Comparison of ENCODE assay signal across 9 mouse cellular contexts in the genomic region with DNA sequence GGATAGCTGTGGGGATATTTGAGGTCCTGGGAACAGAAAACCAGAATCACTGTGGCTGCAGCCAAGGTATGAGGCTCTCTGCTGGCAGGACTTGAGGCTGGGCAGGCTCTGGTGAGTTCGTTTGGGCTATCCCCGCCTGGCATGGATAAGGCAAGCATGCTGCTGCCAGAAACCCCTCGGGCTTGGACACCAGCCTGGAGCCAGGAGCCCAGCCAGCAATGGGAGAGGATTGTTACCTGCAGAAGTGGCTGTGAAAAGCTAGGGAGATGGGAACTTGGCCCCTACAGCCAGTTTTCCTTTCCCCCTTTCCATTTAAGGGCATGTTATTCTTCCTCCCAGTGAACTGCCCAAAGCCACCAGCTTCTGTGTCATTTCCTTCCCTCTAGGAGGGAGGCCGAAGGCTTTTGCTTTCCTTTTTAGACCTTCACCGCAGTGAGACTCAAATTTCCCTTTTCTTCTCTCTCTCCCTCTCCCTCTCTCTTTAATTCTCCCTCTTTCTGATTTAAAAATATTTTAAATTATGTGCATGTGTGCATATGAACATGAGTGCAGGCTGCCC. TPM values are rescaled to one million over a fixed set of nuclear protein-coding genes. Genes with fewer than 3 reads are reported as not detected.
DNase-seq lines count a peak whose midpoint lies in the region; ATAC-seq and TF ChIP-seq lines count a peak whose summit lies in the region.
"Had no signal": no experiment of that assay in that cellular context is flagged by ENCODE, and none has a peak within 500 bp of the region (broad histone marks: within the 10 kb centered on the region; RNA-seq: fewer than 3 reads in every experiment).

No protein-coding gene starts in this region.

- H3K36me3 ChIP-seq in kidney, adult 2 months (ENCODE audit: control insufficient read depth, insufficient read depth, low read length), result no peaks in the 10 kb centered on the region
- H3K36me3 ChIP-seq in embryonic facial prominence, embryonic 15.5 days, result no peaks in the 10 kb centered on the region
- no peaks in the 10 kb centered on the region for H3K36me3 ChIP-seq in limb, embryonic 14.5 days (ENCODE audit: control insufficient read depth, insufficient read depth, low read length)

- 38% methylated on average over 5 of the region's 5 CpGs for WGBS in kidney, adult 2 months
- 2% methylated on average over 5 of the region's 5 CpGs for WGBS in bone marrow, adult 2 months
- WGBS in embryonic facial prominence, embryonic 15.5 days, result 42% methylated on average over 5 of the region's 5 CpGs
- WGBS in limb, embryonic 14.5 days, result 44% methylated on average over 5 of the region's 5 CpGs

- H3K9me3 ChIP-seq in embryonic facial prominence, embryonic 15.5 days (replicated peaks), result no peaks in the 10 kb centered on the region
- H3K9me3 ChIP-seq in limb, embryonic 14.5 days (ENCODE audit: control insufficient read depth, low read length), result no peaks in the 10 kb centered on the region

- H3K27me3 ChIP-seq in kidney, adult 2 months (replicated peaks; ENCODE audit: control insufficient read depth, insufficient read depth, low read length), result no peaks in the 10 kb centered on the region
- no peaks in the 10 kb centered on the region for H3K27me3 ChIP-seq in embryonic facial prominence, embryonic 15.5 days
- no peaks in the 10 kb centered on the region for H3K27me3 ChIP-seq in limb, embryonic 14.5 days (ENCODE audit: control insufficient read depth, insufficient read depth, low read length)

- peaks cover 13% of the 10 kb centered on the region for H3K4me1 ChIP-seq in kidney, adult 2 months (ENCODE audit: control insufficient read depth, insufficient read depth, low read length)
- H3K4me1 ChIP-seq in bone marrow, adult 2 months (ENCODE audit: control insufficient read depth, insufficient read depth, low read length), result peaks cover 3% of the 10 kb centered on the region
- H3K4me1 ChIP-seq in embryonic facial prominence, embryonic 15.5 days, result peaks cover 4% of the 10 kb centered on the region; the same call in 1 of the 2 replicates
- peaks cover 10% of the 10 kb centered on the region; the same call in 1 of the 2 replicates for H3K4me1 ChIP-seq in limb, embryonic 14.5 days (ENCODE audit: control insufficient read depth, insufficient read depth, low read length)

- H3K4me3 ChIP-seq in kidney, adult 2 months (ENCODE audit: insufficient read depth, low read depth, low read length), result no peak overlapping the region
- H3K4me3 ChIP-seq in bone marrow, adult 2 months (replicated peaks; ENCODE audit: control insufficient read depth, low read depth, low read length), result peak overlapping the region; percentile 53
- H3K4me3 ChIP-seq in embryonic facial prominence, embryonic 15.5 days (replicated peaks), result no peak overlapping the region
- no peak overlapping the region for H3K4me3 ChIP-seq in limb, embryonic 14.5 days (replicated peaks; ENCODE audit: low read length)

- no peak for TF ChIP-seq POLR2A in kidney, adult 2 months (IDR thresholded peaks at IDR 0.05; ENCODE audit: low read depth, low read length)
- no peak for TF ChIP-seq POLR2A in bone marrow, adult 2 months (IDR thresholded peaks at IDR 0.05; ENCODE audit: borderline replicate concordance, control insufficient read depth, low read depth, low read length)
- TF ChIP-seq POLR2A in limb, embryonic 14.5 days (IDR thresholded peaks at IDR 0.05; ENCODE audit: borderline replicate concordance, extremely low read depth, insufficient read depth, insufficient read length), result no peak

- H3K4me2 ChIP-seq in embryonic facial prominence, embryonic 15.5 days (replicated peaks), result no peak overlapping the region
- H3K4me2 ChIP-seq in limb, embryonic 14.5 days (replicated peaks; ENCODE audit: low read depth, low read length, severe bottlenecking), result no peak overlapping the region

- H3K9ac ChIP-seq in embryonic facial prominence, embryonic 15.5 days, result no peak overlapping the region
- H3K9ac ChIP-seq in limb, embryonic 14.5 days (ENCODE audit: low read depth, low read length, severe bottlenecking), result 0 out of 2 replicates have a peak overlapping the region, but pooled peaks have one; percentile 8
- H3K9ac ChIP-seq: liver, embryonic 14.5 days had no signal

- TF ChIP-seq CTCF in kidney, adult 2 months (conservative IDR thresholded peaks at IDR 0.05; ENCODE audit: insufficient read depth, insufficient read length, low read depth, low read length), result no peak
- no peak for TF ChIP-seq CTCF in bone marrow, adult 2 months (IDR thresholded peaks at IDR 0.05; ENCODE audit: control insufficient read depth, insufficient read depth, low read length)

- peak overlapping the region; percentile 69; the same call in 1 of the 2 replicates for H3K27ac ChIP-seq in kidney, adult 2 months (ENCODE audit: insufficient read depth, low read depth, low read length)
- H3K27ac ChIP-seq in bone marrow, adult 2 months (ENCODE audit: control insufficient read depth, insufficient read depth, low read depth, low read length, poor library complexity), result peak overlapping the region; percentile 89
- no peak overlapping the region for H3K27ac ChIP-seq in embryonic facial prominence, embryonic 15.5 days (replicated peaks)
- peak overlapping the region; percentile 65; the same call in 1 of the 2 replicates for H3K27ac ChIP-seq in limb, embryonic 14.5 days (replicated peaks; ENCODE audit: low read depth, low read length)
- H3K27ac ChIP-seq: liver, embryonic 14.5 days had no signal

- 0 out of 2 replicates have a peak, but pooled peaks have one; percentile 10 for ATAC-seq in embryonic facial prominence, embryonic 15.5 days (ENCODE audit: insufficient number of reproducible peaks, low FRiP score, low TSS enrichment, low read depth)
- no peak for ATAC-seq in limb, embryonic 14.5 days (ENCODE audit: low FRiP score, low read depth)

- DNase-seq in kidney, adult 2 months, result peak; percentile 61
- no peak for DNase-seq in kidney, postnatal 4 days
- DNase-seq in limb, embryonic 14.5 days (ENCODE audit: low spot score), result peak; percentile 12
- no peak for DNase-seq in embryo, embryonic 11 days
- DNase-seq in gastrocnemius, adult 8-10 months (ENCODE audit: low spot score in 2 of 2), result no peak
- no peak for DNase-seq in spleen, adult 12 weeks (ENCODE audit: low spot score)

RNA-seq across cellular contexts. Expression of a gene that starts 15.2 kb away (rescaled TPM):
- 160 and 166 TPM in 2 replicates for polyA plus RNA-seq in kidney, adult 2 months (2012; rRNA removed)
- not detected in 2 replicates for polyA plus RNA-seq in bone marrow, adult 2 months (2011; ENCODE audit: insufficient read depth, insufficient read length, low replicate concordance, missing spikeins)
- 10.9 and 14.2 TPM in 2 replicates for polyA plus RNA-seq in embryonic facial prominence, embryonic 15.5 days (2015; fragmentation: Nextera tagmentation; extraction: Ambion mirVana)
- 1.6 and 2.1 TPM in 2 replicates for polyA plus RNA-seq in limb, embryonic 14.5 days (2012; rRNA removed)
- 0.95 and 3.6 TPM in 2 replicates for polyA plus RNA-seq in limb, embryonic 14.5 days (2014; fragmentation: Nextera tagmentation; extraction: Ambion mirVana)
- 1 to 10 TPM in 2 of 4 experiments, under 1 TPM in 1, not detected in 1; 0.92 to 2.5 (median 1.8) TPM for total RNA-seq in gastrocnemius, adult 8-10 months (2022)

RNA-seq across cellular contexts. Expression of a gene that starts 34.2 kb away (rescaled TPM):
- 0.87 and 3.7 TPM in 2 replicates for polyA plus RNA-seq in kidney, adult 2 months (2012; rRNA removed)
- polyA plus RNA-seq in bone marrow, adult 2 months (2011; ENCODE audit: insufficient read depth, insufficient read length, low replicate concordance, missing spikeins), result 0.57 TPM in 1 of 2 replicates, not detected in the other
- polyA plus RNA-seq in embryonic facial prominence, embryonic 15.5 days (2015; fragmentation: Nextera tagmentation; extraction: Ambion mirVana), result not detected in 2 replicates
- polyA plus RNA-seq in limb, embryonic 14.5 days (2012; rRNA removed), result not detected in 2 replicates
- 0.14 TPM in 1 of 2 replicates, not detected in the other for polyA plus RNA-seq in limb, embryonic 14.5 days (2014; fragmentation: Nextera tagmentation; extraction: Ambion mirVana)
- not detected for total RNA-seq in gastrocnemius, adult 8-10 months (2022)

RNA-seq across cellular contexts. Expression of a gene that starts 44.8 kb away (rescaled TPM):
- polyA plus RNA-seq in kidney, adult 2 months (2012; rRNA removed), result 76.2 and 77.2 TPM in 2 replicates
- polyA plus RNA-seq in bone marrow, adult 2 months (2011; ENCODE audit: insufficient read depth, insufficient read length, low replicate concordance, missing spikeins), result 32.9 and 36.3 TPM in 2 replicates
- 118 and 120 TPM in 2 replicates for polyA plus RNA-seq in embryonic facial prominence, embryonic 15.5 days (2015; fragmentation: Nextera tagmentation; extraction: Ambion mirVana)
- 111 and 125 TPM in 2 replicates for polyA plus RNA-seq in limb, embryonic 14.5 days (2012; rRNA removed)
- 54.0 and 62.9 TPM in 2 replicates for polyA plus RNA-seq in limb, embryonic 14.5 days (2014; fragmentation: Nextera tagmentation; extraction: Ambion mirVana)
- 10 to 100 TPM; 43.4 to 55.1 (median 45.7) TPM for total RNA-seq in gastrocnemius, adult 8-10 months (2022)

Comparison
In these comparisons a context has a peak if more than half of its experiments do, and no peak if none do; other contexts are left out.
1. DNase-seq: peak in kidney, adult 2 months (single experiment) and limb, embryonic 14.5 days (single experiment); none in kidney, postnatal 4 days (0 of 2), embryo, embryonic 11 days (single experiment), gastrocnemius, adult 8-10 months (0 of 2) and spleen, adult 12 weeks (single experiment).
2. RNA of a gene that starts 15.2 kb away (polyA plus RNA-seq): 160 to 166 TPM in kidney, adult 2 months; 10.9 to 14.2 TPM in embryonic facial prominence, embryonic 15.5 days, 0.95 to 3.6 TPM in limb, embryonic 14.5 days and not detected in bone marrow, adult 2 months; every median in the first group is over 10 times any median in the second.